Mouse (Mus musculus) ovary, adult 10 weeks (tissue): ENCODE data around the gene Olfr1362. TPM values are rescaled to one million over a fixed set of nuclear protein-coding genes. Genes with fewer than 3 reads are reported as not detected.

Experiments used
- polyA plus RNA-seq: library from polyadenylated mRNA; stranded (reverse); fragments of 350-450 nt; fragmentation: Illumina TruSeq; extraction: RNeasy Lipid Tissue Mini Kit (QIAGEN cat#74804); gene quantifications from one replicate; pipeline ENCODE4 v1.2.3, GENCODE M21; 2014

Olfr1362 gene
- polyA plus RNA-seq = not detected

GRCm38 (mm10) chr13:21613922-21614321 lies at the start of gene Olfr1362:
Gene Olfr1362, minus strand, starts transcription at chr13:21614022.

GRCm38 (mm10) chr13:21663286-21663685 lies 49.5 kb upstream of the Olfr1362 start, which contains the start of gene Olfr1361:
Gene Olfr1361, minus strand, starts transcription at chr13:21663386.

GRCm38 (mm10) chr13:21642418-21642817 lies 28.6 kb upstream of the Olfr1362 start, which contains the start of gene Olfr11:
Gene Olfr11, minus strand, starts transcription at chr13:21642518.

GRCm38 (mm10) chr13:21581659-21582058 lies 32.2 kb downstream of the Olfr1362 start, which contains the start of gene Olfr1364:
Gene Olfr1364, minus strand, starts transcription at chr13:21581759.

Other genes starting within 250 kb of the Olfr1362 start
- gene Zkscan3, start 211.3 kb downstream of the Olfr1362 start, polyA plus RNA-seq = 56.8 TPM
- 4.1 TPM for gene Pgbd1, start 173.0 kb downstream of the Olfr1362 start, polyA plus RNA-seq
- 76.0 TPM for gene Zscan26, start 160.3 kb downstream of the Olfr1362 start, polyA plus RNA-seq
- gene Nkapl, start 145.5 kb downstream of the Olfr1362 start, polyA plus RNA-seq = 3.9 TPM
- 3.7 TPM for gene Zkscan4, start 135.1 kb downstream of the Olfr1362 start, polyA plus RNA-seq
- not detected for gene Gm10065, start 134.6 kb downstream of the Olfr1362 start, polyA plus RNA-seq
- gene AK157302, start 118.8 kb downstream of the Olfr1362 start, polyA plus RNA-seq = 4.8 TPM
- gene Gm11273, start 112.6 kb downstream of the Olfr1362 start, polyA plus RNA-seq = not detected
- 69.8 TPM for gene Zkscan8, start 82.9 kb downstream of the Olfr1362 start, polyA plus RNA-seq
- gene Olfr1366, start 71.2 kb downstream of the Olfr1362 start, polyA plus RNA-seq = not detected
- not detected for gene Olfr1535, start 54.1 kb downstream of the Olfr1362 start, polyA plus RNA-seq
- gene Olfr1364, start 32.3 kb downstream of the Olfr1362 start, polyA plus RNA-seq = not detected
- not detected for gene Olfr11, start 28.5 kb upstream of the Olfr1362 start, polyA plus RNA-seq
- not detected for gene Olfr1361, start 49.4 kb upstream of the Olfr1362 start, polyA plus RNA-seq
- not detected for gene Olfr1360, start 63.4 kb upstream of the Olfr1362 start, polyA plus RNA-seq
- gene Olfr1359, start 84.1 kb upstream of the Olfr1362 start, polyA plus RNA-seq = not detected
- gene Hist1h2bl, start 102.1 kb upstream of the Olfr1362 start, polyA plus RNA-seq = not detected
- not detected for gene Hist1h2ai, start 102.4 kb upstream of the Olfr1362 start, polyA plus RNA-seq
- gene Hist1h3h, start 103.6 kb upstream of the Olfr1362 start, polyA plus RNA-seq = not detected
- gene Hist1h2bm, start 108.0 kb upstream of the Olfr1362 start, polyA plus RNA-seq = not detected
- gene Hist1h4j, start 121.0 kb upstream of the Olfr1362 start, polyA plus RNA-seq = not detected
- not detected for gene Hist1h4k, start 136.5 kb upstream of the Olfr1362 start, polyA plus RNA-seq
- not detected for gene Hist1h2ak, start 139.8 kb upstream of the Olfr1362 start, polyA plus RNA-seq
- not detected for gene Hist1h2bn, start 140.1 kb upstream of the Olfr1362 start, polyA plus RNA-seq
- not detected for gene Hist1h1b, start 166.6 kb upstream of the Olfr1362 start, polyA plus RNA-seq
- gene Hist1h3i, start 169.3 kb upstream of the Olfr1362 start, polyA plus RNA-seq = not detected
- gene Hist1h2an, start 173.2 kb upstream of the Olfr1362 start, polyA plus RNA-seq = not detected
- gene Hist1h2bp, start 173.4 kb upstream of the Olfr1362 start, polyA plus RNA-seq = not detected
- gene Hist1h2bq, start 196.2 kb upstream of the Olfr1362 start, polyA plus RNA-seq = not detected
- not detected for gene Hist1h2ao, start 196.4 kb upstream of the Olfr1362 start, polyA plus RNA-seq
- gene Hist1h4m, start 197.7 kb upstream of the Olfr1362 start, polyA plus RNA-seq = not detected
- gene Hist1h4n, start 218.2 kb upstream of the Olfr1362 start, polyA plus RNA-seq = not detected
- not detected for gene Hist1h2ap, start 219.5 kb upstream of the Olfr1362 start, polyA plus RNA-seq
- gene Hist1h2br, start 219.7 kb upstream of the Olfr1362 start, polyA plus RNA-seq = 0.54 TPM